Mouse (Mus musculus) kidney, adult 2 months (tissue): ENCODE measurements around the gene Gabpb1. TPM values are rescaled to one million over a fixed set of nuclear protein-coding genes. Genes with fewer than 3 reads are reported as not detected.
A peak's percentile ranks its signal among the peaks of the same experiment; 100 is the strongest.

Experiments
- DNase-seq: peaks from one replicate; pipeline ENCODE4 v3.0.0; 2021
- H3K27ac ChIP-seq: fragments of 200-500 bp; 2 replicates; pipeline ENCODE4 v1.5.1; 2012; ENCODE audit warnings: low read depth, low read length, control low read depth, inconsistent platforms; ENCODE audit not compliant: insufficient read depth
- H3K27me3 ChIP-seq: fragments of 200-500 bp; replicated peaks from 2 replicates; pipeline ENCODE4 v1.6.1; 2012; ENCODE audit warnings: mild to moderate bottlenecking, moderate library complexity, low read length, inconsistent platforms; ENCODE audit not compliant: control insufficient read depth, insufficient read depth
- H3K36me3 ChIP-seq: fragments of 200-500 bp; 2 replicates; pipeline ENCODE4 v1.6.1; 2012; ENCODE audit warnings: mild to moderate bottlenecking, moderate library complexity, low read length, inconsistent platforms; ENCODE audit not compliant: control insufficient read depth, insufficient read depth
- H3K4me1 ChIP-seq: fragments of 200-500 bp; 2 replicates; pipeline ENCODE4 v1.6.1; 2011; ENCODE audit warnings: low read length; ENCODE audit not compliant: control insufficient read depth, insufficient read depth
- H3K4me3 ChIP-seq: fragments of 200-500 bp; 2 replicates; pipeline ENCODE4 v1.5.1; 2011; ENCODE audit warnings: mild to moderate bottlenecking, low read depth, low read length, control low read depth; ENCODE audit not compliant: insufficient read depth
- CTCF ChIP-seq: fragments of 200-500 bp; conservative IDR thresholded peaks from 2 replicates; pipeline ENCODE4 v1.5.1; 2011; ENCODE audit warnings: low read depth, mild to moderate bottlenecking, control low read depth, low read length, moderate library complexity, mixed read lengths; ENCODE audit not compliant: insufficient read depth, insufficient read length
- POLR2A ChIP-seq: fragments of 200-500 bp; IDR thresholded peaks from one replicate; pipeline ENCODE4 v1.6.1; 2011; ENCODE audit warnings: low read depth, low read length, control low read depth
- WGBS: fragments of 180-500 bp; shearing (Covaris S2); methylation state at CpG from one replicate; pipeline ENCODE4 v1.1.7; 2018; 5-methylcytosine and 5-hydroxymethylcytosine counted together
- polyA plus RNA-seq: library from polyadenylated mRNA; depleted of rRNA; stranded (reverse); fragments of >200 nt; gene quantifications from 2 replicates; pipeline ENCODE4 v1.2.3, GENCODE M21; 2012

The Gabpb1 gene
- polyA plus RNA-seq, 1 experiment, result 11.1 TPM

- no peak overlapping the region for H3K27ac ChIP-seq
- H3K36me3 ChIP-seq, result no peaks in the 10 kb centered on the region
- H3K27me3 ChIP-seq, result no peaks in the 10 kb centered on the region
- TF ChIP-seq CTCF (no peak), POLR2A (no peak)
- 83% methylated on average over 1 of the region's 1 CpGs for WGBS
- no peak for DNase-seq
- H3K4me3 ChIP-seq, result no peak overlapping the region
- H3K4me1 ChIP-seq, result no peaks in the 10 kb centered on the region; the same call in 1 of the 2 replicates
These were observed 6.8 kb upstream of the Gabpb1 start for GRCm38 (mm10) chr2:126682937-126683336.

- no peak overlapping the region for H3K4me3 ChIP-seq
- peak overlapping the region; percentile 76 for H3K27ac ChIP-seq
- no peaks in the 10 kb centered on the region for H3K27me3 ChIP-seq
- peaks cover 2% of the 10 kb centered on the region; the same call in 1 of the 2 replicates for H3K4me1 ChIP-seq
- DNase-seq, result peak; percentile 51
- WGBS, result 49% methylated on average over 2 of the region's 2 CpGs
- TF ChIP-seq POLR2A (no peak), CTCF (no peak)
- H3K36me3 ChIP-seq, result no peaks in the 10 kb centered on the region
These were observed 6.2 kb upstream of the Gabpb1 start for GRCm38 (mm10) chr2:126682333-126682732.

- no peaks in the 10 kb centered on the region for H3K36me3 ChIP-seq
- WGBS, result 57% methylated on average over 1 of the region's 1 CpGs
- TF ChIP-seq CTCF (no peak), POLR2A (no peak)
These were observed 1.2 kb upstream of the Gabpb1 start for GRCm38 (mm10) chr2:126677366-126677765.

GRCm38 (mm10) chr2:126675169-126676121 is 692 bp downstream of the Gabpb1 start:
- no peaks in the 10 kb centered on the region for H3K36me3 ChIP-seq
- peak overlapping the region; percentile 94 for H3K27ac ChIP-seq
- peaks cover 15% of the 10 kb centered on the region for H3K4me1 ChIP-seq
- no peaks in the 10 kb centered on the region for H3K27me3 ChIP-seq
- H3K4me3 ChIP-seq, result peak overlapping the region; percentile 86
- TF ChIP-seq CTCF, result no peak
- TF ChIP-seq POLR2A, result peak; percentile 83
- DNase-seq, result peak; percentile 93
- under 1% methylated on average over 99 of the region's 99 CpGs for WGBS

More at GRCm38 (mm10) chr2:126677366-126677765, 1.2 kb upstream of the Gabpb1 start:
- Histone ChIP-seq H3K4me1 (peaks cover 12% of the 10 kb centered on the region), H3K4me3 (no peak overlapping the region), H3K27ac (0 out of 2 replicates have a peak overlapping the region, but pooled peaks have one; percentile 20), H3K27me3 (no peaks in the 10 kb centered on the region)
- no peak for DNase-seq

- peak; percentile 66 for DNase-seq
- Histone ChIP-seq H3K36me3 (no peaks in the 10 kb centered on the region), H3K27ac (peak overlapping the region; percentile 94), H3K27me3 (no peaks in the 10 kb centered on the region), H3K4me3 (peak overlapping the region; percentile 86), H3K4me1 (peaks cover 17% of the 10 kb centered on the region)
- under 1% methylated on average over 75 of the region's 77 CpGs for WGBS
- TF ChIP-seq CTCF (no peak), POLR2A (no peak)
These were observed 1.5 kb downstream of the Gabpb1 start for GRCm38 (mm10) chr2:126674441-126675168.

GRCm38 (mm10) chr2:126673317-126674242 is 2.6 kb downstream of the Gabpb1 start:
- peak overlapping the region; percentile 86; the same call in 1 of the 2 replicates for H3K27ac ChIP-seq
- H3K4me1 ChIP-seq, result peaks cover 18% of the 10 kb centered on the region
- WGBS, result 29% methylated on average over 13 of the region's 13 CpGs
- H3K27me3 ChIP-seq, result no peaks in the 10 kb centered on the region
- TF ChIP-seq POLR2A (no peak), CTCF (no peak)
- H3K4me3 ChIP-seq, result peak overlapping the region; percentile 86
- DNase-seq, result peak; percentile 34
- no peaks in the 10 kb centered on the region for H3K36me3 ChIP-seq
